Mouse (Mus musculus) liver, postnatal 0 days (tissue): Measurements from ENCODE around the gene Nnat.

Experiments
- CTCF ChIP-seq: sonication (generic); IDR thresholded peaks from 2 replicates; pipeline ENCODE4 v1.5.1; 2016; ENCODE audit warnings: antibody characterized with exemption, low read depth
- EP300 ChIP-seq: IDR thresholded peaks from 2 replicates; pipeline ENCODE4 v1.6.1; 2016; ENCODE audit warnings: antibody characterized with exemption, low read depth, mild to moderate bottlenecking

DNA sequence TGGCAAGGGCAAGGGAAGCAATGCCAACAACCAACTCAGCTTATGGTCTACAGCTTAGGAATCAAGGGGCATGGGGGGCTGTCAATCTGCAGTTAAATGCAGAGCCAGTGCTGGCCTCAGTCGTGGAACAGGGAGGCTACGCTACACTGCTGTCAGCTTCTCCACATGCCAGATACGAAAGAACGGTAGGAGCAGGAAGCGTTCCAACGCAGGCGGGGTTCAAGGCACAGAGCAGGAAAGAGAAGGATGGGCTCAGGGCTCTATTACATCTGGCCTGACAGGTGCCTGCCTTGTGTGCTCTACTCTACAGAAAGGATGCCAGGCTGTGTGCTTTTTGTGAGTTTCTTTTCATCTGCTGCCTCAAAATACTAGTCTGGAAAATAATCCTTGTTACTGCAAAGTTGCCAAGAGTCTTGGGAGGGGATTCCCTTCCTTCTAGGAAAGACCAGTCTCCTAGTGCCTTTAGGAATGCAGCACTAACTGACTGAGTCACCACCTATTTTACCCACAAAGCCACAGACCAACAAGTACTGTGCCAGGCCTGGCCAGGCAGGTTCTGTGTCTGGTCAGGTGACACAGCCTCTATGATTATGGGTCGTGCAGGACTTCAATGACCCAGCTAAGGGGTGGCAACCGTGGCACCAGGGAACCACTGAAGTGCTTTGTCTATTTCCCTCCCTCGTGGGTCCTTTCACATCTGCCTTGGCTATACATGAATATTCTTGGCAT, 7.6 kb upstream of the Nnat start:
- no peak for TF ChIP-seq CTCF
- no peak for TF ChIP-seq EP300
